Mouse (Mus musculus) limb, embryonic 11.5 days (tissue): ENCODE measurements around the gene Aktip. TPM values are rescaled to one million over a fixed set of nuclear protein-coding genes. Genes with fewer than 3 reads are reported as not detected.

Experiments used
- ATAC-seq: fragments of 200-750 bp; cut with Nextera tagmentation; 2 replicates; pipeline ENCODE4 v1.8.0; 2017; ENCODE audit warnings: low read depth; ENCODE audit not compliant: insufficient number of reproducible peaks, low FRiP score, low TSS enrichment
- DNase-seq: peaks from one replicate; pipeline ENCODE4 v3.0.0-alpha.2; 2015; ENCODE audit warnings: low spot score
- H3K27ac ChIP-seq: fragments of 300-500 bp; sonication (generic); replicated peaks from 2 replicates; pipeline ENCODE4 v1.5.1; 2014; ENCODE audit warnings: low read depth, mild to moderate bottlenecking, low read length
- H3K27me3 ChIP-seq: fragments of 300-500 bp; sonication (generic); 2 replicates; pipeline ENCODE4 v1.6.1; 2014; ENCODE audit warnings: mild to moderate bottlenecking, low read length, mixed read lengths; ENCODE audit not compliant: control insufficient read depth, insufficient read depth
- H3K36me3 ChIP-seq: fragments of 300-500 bp; sonication (generic); 2 replicates; pipeline ENCODE4 v1.6.1; 2014; ENCODE audit warnings: mild to moderate bottlenecking, low read length, moderate library complexity, mixed read lengths; ENCODE audit not compliant: control insufficient read depth, insufficient read depth
- H3K4me1 ChIP-seq: fragments of 300-500 bp; sonication (generic); 2 replicates; pipeline ENCODE4 v1.6.1; 2014; ENCODE audit warnings: low read length, mixed read lengths; ENCODE audit not compliant: control insufficient read depth, insufficient read depth
- H3K4me2 ChIP-seq: fragments of 300-500 bp; sonication (generic); 2 replicates; pipeline ENCODE4 v1.6.1; 2014; ENCODE audit warnings: low read depth, mild to moderate bottlenecking, moderate library complexity; ENCODE audit not compliant: severe bottlenecking
- H3K4me3 ChIP-seq: fragments of 300-500 bp; sonication (generic); 2 replicates; pipeline ENCODE4 v1.5.1; 2014; ENCODE audit warnings: low read depth, low read length
- H3K9ac ChIP-seq: fragments of 300-500 bp; sonication (generic); 2 replicates; pipeline ENCODE4 v1.6.1; 2014; ENCODE audit warnings: mild to moderate bottlenecking, low read length
- H3K9me3 ChIP-seq: fragments of 300-500 bp; sonication (generic); 2 replicates; pipeline ENCODE4 v1.6.1; 2016; ENCODE audit warnings: low read length; ENCODE audit not compliant: control insufficient read depth
- WGBS: fragments of 180-500 bp; shearing (Covaris S2); extraction: QIAGEN DNeasy Blood & Tissue Kit; methylation state at CpG from one replicate; pipeline ENCODE4 v1.1.7; 2014; 5-methylcytosine and 5-hydroxymethylcytosine counted together
- polyA plus RNA-seq: library from polyadenylated mRNA; unstranded; fragments of >200 nt; fragmentation: Nextera tagmentation; extraction: Ambion mirVana; gene quantifications from 2 replicates; pipeline ENCODE4 v1.2.1, GENCODE M21; 2014

Aktip gene
- polyA plus RNA-seq, 1 experiment from 2014 or later = 45.4 TPM

DNA sequence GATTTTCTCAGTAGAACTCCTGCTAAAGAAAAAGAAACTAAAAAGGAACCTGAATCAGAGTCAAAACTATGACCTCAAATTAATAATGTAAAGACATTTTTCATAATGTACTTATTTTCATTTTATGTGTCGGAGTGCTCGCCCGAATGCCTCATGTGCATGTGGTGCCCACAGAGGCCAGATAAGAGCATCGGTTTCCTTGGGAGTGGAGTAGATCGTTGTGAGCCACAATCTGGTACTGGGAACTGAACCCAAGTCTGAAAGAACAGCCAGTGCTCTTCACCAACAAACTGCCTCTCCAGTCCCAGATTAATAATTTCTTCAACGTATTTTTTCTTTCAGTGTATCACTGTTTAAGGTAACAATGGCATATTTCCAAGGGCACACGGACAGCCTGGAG is 24.5 kb upstream of the Aktip start:
- H3K27ac ChIP-seq = no peak overlapping the region
- no peaks in the 10 kb centered on the region for H3K27me3 ChIP-seq
- H3K4me2 ChIP-seq = no peak overlapping the region
- H3K4me3 ChIP-seq = no peak overlapping the region
- no peaks in the 10 kb centered on the region for H3K36me3 ChIP-seq
- H3K9ac ChIP-seq = no peak overlapping the region
- no peaks in the 10 kb centered on the region for H3K9me3 ChIP-seq
- DNase-seq (no peak), ATAC-seq (no peak)
- 95% methylated on average over 7 of the region's 7 CpGs for WGBS
- H3K4me1 ChIP-seq = no peaks in the 10 kb centered on the region

DNA sequence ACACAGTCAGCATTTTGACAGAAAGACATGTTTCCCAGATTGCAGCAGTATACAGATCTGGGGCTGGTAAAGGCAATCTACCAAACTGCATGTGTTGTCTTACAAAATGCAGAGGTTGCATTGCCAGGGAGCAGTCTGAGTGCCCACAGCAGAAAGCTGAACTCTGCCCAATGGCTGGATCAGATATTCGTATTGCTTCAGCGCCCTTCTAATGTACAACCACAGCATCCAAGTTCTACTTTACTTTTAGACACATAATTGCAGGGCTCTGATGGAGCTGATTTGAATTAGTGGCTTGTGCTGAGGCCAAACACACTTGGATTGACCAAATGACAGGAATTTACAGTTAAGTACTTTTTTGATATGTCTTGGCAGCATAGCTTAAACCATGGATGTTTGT is 22.1 kb upstream of the Aktip start:
- Histone ChIP-seq H3K27ac (no peak overlapping the region), H3K36me3 (no peaks in the 10 kb centered on the region), H3K4me3 (no peak overlapping the region), H3K4me1 (no peaks in the 10 kb centered on the region), H3K27me3 (no peaks in the 10 kb centered on the region), H3K4me2 (no peak overlapping the region), H3K9me3 (no peaks in the 10 kb centered on the region), H3K9ac (no peak overlapping the region)
- ATAC-seq = no peak
- 95% methylated on average over 2 of the region's 2 CpGs for WGBS
- DNase-seq = no peak

DNA sequence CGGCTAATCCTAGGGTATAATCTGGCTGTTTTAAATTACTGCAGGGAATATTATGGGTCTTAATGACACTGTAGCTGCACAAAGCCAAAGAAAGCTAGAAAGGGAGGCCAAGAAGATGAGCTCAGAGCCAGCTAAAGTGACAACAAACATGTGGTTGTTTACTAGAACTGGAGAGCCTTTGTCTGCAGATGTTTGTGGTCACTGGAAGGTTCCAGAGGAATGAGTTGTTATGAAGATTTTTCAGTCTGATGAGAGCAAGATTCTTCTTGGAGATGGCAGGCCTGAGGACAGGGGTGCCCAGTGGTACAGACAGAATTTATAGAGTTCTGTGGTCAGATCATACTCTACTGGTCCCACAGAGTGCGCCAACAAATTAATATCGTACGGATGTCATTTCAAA is 18.5 kb upstream of the Aktip start:
- H3K4me2 ChIP-seq = no peak overlapping the region
- H3K36me3 ChIP-seq = no peaks in the 10 kb centered on the region
- ATAC-seq = no peak
- WGBS = 92% methylated on average over 4 of the region's 4 CpGs
- H3K9me3 ChIP-seq = no peaks in the 10 kb centered on the region
- no peak overlapping the region for H3K27ac ChIP-seq
- no peak for DNase-seq
- H3K4me1 ChIP-seq = no peaks in the 10 kb centered on the region
- H3K27me3 ChIP-seq = no peaks in the 10 kb centered on the region
- no peak overlapping the region for H3K4me3 ChIP-seq
- no peak overlapping the region for H3K9ac ChIP-seq

DNA sequence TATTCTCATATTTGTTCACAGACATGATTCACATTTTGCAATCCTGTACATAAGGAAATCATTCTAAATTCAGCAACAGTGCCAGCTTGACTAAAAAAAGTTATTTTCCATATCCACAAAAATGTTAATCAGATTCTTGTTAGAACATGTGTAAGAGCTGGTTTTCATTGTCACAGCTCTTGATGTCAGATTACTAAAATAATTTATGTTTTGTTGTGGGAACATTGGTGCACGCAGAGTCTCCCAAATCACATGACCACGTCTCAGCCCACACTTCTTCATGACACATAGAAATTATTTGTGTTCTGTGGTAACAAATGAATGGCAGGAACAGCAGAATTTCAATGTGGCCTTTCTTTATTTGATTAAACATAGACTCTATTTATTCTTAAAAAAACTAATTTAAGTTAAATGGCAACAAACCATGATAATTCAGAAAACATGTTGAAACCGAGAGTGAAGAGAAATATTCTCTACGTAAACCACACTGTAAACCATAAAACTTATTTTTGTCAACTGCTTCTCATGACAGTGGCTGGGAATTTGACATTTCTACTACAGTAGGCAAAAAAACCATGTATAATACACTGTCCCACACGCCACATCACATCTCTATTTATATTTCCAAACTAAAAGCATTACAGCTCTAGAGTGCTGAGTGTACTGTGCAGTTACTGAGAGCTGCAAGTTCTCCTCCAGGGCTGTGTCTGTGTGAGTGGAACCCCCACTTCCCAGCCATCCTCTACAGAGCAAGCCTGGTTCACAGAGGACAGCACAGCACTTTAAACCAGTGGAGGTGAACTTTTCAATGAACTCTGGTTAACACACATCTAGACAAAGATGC is 17.5 kb upstream of the Aktip start:
- Histone ChIP-seq H3K27me3 (no peaks in the 10 kb centered on the region), H3K9me3 (no peaks in the 10 kb centered on the region), H3K4me3 (no peak overlapping the region), H3K36me3 (no peaks in the 10 kb centered on the region), H3K4me2 (no peak overlapping the region), H3K9ac (no peak overlapping the region), H3K4me1 (no peaks in the 10 kb centered on the region), H3K27ac (no peak overlapping the region)
- WGBS = 84% methylated on average over 5 of the region's 5 CpGs
- DNase-seq (no peak), ATAC-seq (no peak)

DNA sequence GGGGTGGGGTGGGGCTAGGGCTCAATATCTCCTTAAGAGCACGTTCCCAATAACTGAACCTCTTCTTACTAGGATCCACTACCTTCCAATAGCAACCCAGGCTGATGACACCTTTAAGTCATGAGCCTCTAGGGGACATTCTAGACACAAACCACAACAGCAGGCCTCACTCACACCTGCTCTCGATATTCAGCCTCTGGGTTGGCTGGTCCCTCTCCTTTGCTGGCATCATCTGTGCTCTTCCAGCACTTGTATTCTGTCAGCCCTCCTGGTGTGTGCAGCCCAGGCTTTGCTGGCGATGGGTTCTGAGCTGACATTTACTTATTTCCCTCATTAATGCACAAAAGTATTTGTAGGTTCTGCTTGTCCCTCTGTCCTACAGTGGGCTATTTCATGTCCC is 14.5 kb upstream of the Aktip start:
- Histone ChIP-seq H3K4me2 (no peak overlapping the region), H3K9me3 (no peaks in the 10 kb centered on the region), H3K4me1 (no peaks in the 10 kb centered on the region), H3K27me3 (no peaks in the 10 kb centered on the region), H3K4me3 (no peak overlapping the region), H3K27ac (no peak overlapping the region), H3K9ac (no peak overlapping the region), H3K36me3 (no peaks in the 10 kb centered on the region)
- ATAC-seq (no peak), DNase-seq (no peak)
- 82% methylated on average over 3 of the region's 3 CpGs for WGBS

DNA sequence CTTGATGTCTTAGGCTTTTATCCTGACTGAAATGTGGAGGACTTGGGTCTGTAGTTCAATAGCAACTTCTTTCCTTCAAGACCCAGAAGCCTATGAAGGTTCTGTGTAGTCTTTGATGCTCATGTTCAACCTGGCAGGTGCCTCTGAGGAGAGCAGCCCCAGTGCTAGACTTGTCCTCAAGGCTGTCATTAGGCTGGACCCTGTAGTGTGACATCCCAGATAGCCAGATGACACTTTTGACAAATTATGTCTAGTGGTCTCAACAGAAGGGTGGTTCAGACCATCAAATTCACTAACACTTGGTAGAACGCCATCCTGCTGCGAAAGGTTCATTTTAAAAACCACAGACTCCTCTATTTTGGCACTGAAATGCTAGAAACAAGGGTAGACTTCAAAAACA is 13.2 kb upstream of the Aktip start:
- Histone ChIP-seq H3K27me3 (no peaks in the 10 kb centered on the region), H3K4me2 (no peak overlapping the region), H3K27ac (no peak overlapping the region), H3K9ac (no peak overlapping the region), H3K4me3 (no peak overlapping the region), H3K4me1 (no peaks in the 10 kb centered on the region), H3K9me3 (no peaks in the 10 kb centered on the region), H3K36me3 (no peaks in the 10 kb centered on the region)
- no peak for ATAC-seq
- 98% methylated on average over 2 of the region's 2 CpGs for WGBS
- DNase-seq = no peak

DNA sequence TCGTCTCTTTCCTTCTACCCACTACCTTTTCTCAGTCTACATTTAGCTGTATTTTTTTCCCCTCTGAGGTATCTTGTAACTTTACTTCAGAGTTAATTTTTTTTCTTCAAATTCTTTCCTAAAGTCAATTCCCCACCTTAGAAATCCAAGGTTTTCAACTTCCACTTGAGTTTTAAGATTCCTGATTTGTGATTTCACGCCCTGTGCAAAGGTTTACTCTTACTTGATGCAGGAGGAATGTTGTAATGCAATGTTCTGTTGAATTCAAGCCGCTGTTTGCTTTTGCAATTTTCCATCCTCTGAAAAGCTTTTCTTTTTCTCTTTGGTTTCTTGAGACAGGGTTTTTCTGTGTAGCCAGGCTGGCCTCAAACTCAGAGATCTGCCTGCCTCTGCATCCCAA is 9.9 kb upstream of the Aktip start:
- H3K36me3 ChIP-seq = no peaks in the 10 kb centered on the region
- no peak overlapping the region for H3K4me3 ChIP-seq
- no peaks in the 10 kb centered on the region for H3K4me1 ChIP-seq
- H3K4me2 ChIP-seq = no peak overlapping the region
- H3K9me3 ChIP-seq = no peaks in the 10 kb centered on the region
- ATAC-seq = no peak
- no peak overlapping the region for H3K27ac ChIP-seq
- H3K27me3 ChIP-seq = no peaks in the 10 kb centered on the region
- 86% methylated on average over 3 of the region's 3 CpGs for WGBS
- no peak overlapping the region for H3K9ac ChIP-seq
- no peak for DNase-seq

DNA sequence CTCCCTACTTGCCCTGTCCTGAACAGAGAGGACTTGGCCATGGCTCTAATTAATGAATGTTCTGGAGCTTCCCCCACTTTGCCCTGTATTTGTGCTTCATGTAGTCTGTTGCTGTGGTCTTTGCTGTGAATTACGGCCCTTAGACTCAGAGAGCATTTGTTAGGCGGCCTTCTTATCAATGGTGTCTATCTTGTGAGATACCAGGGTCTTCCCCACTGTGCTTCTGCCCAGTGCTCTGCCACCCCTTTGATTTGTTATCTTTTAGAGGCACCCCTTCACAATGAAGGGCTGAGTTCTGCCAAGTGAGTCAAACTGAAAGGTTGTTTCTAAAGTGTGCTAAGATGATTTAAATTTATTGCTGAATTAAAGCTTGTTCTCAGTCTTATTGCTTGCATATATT is 7.9 kb upstream of the Aktip start:
- Histone ChIP-seq H3K4me1 (no peaks in the 10 kb centered on the region), H3K4me3 (no peak overlapping the region), H3K27ac (no peak overlapping the region), H3K9ac (no peak overlapping the region), H3K36me3 (no peaks in the 10 kb centered on the region), H3K9me3 (no peaks in the 10 kb centered on the region), H3K27me3 (no peaks in the 10 kb centered on the region), H3K4me2 (no peak overlapping the region)
- no peak for DNase-seq
- ATAC-seq = no peak
- WGBS = 62% methylated on average over 2 of the region's 2 CpGs

DNA sequence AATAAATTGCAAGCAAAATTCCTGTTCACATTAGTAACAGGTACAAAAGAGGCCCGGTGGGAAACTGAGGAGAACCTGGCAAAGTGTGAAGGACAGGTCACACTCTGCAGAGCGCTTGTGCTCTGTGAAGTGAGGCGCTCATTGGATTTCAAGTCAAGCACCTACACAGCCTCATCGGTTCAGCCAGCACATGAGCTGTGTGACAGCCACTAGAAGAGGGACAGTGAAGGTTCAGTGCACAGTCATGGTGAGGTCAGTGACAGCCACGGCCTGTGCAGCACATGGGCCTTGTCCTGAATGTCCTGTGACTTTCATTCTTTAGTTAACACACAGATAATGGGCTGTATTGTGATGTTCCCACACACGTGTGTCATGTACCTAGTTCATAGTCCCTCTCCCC is 6.1 kb upstream of the Aktip start:
- H3K4me3 ChIP-seq = no peak overlapping the region
- ATAC-seq = no peak
- H3K4me1 ChIP-seq = no peaks in the 10 kb centered on the region
- WGBS = 81% methylated on average over 6 of the region's 6 CpGs
- H3K9ac ChIP-seq = no peak overlapping the region
- H3K36me3 ChIP-seq = no peaks in the 10 kb centered on the region
- no peak for DNase-seq
- no peak overlapping the region for H3K4me2 ChIP-seq
- H3K27me3 ChIP-seq = no peaks in the 10 kb centered on the region
- H3K27ac ChIP-seq = no peak overlapping the region
- no peaks in the 10 kb centered on the region for H3K9me3 ChIP-seq
